Mouse (Mus musculus): Measurements from ENCODE around the gene Serpinb1c. TPM values are rescaled to one million over a fixed set of nuclear protein-coding genes. Genes with fewer than 3 reads are reported as not detected.
"Not testable (repeated sequence)": the region's sequence is repeated elsewhere in the genome, so short reads cannot be mapped to it uniquely, and the experiment has no call there.

Gene Serpinb1c
- polyA plus RNA-seq, 1 experiment from 2014 or later = not detected

- no peaks in the 10 kb centered on the region for H3K9me3 ChIP-seq
- no peaks in the 10 kb centered on the region for H3K36me3 ChIP-seq
- 17% methylated on average over 4 of the region's 4 CpGs for WGBS
Measured at GRCm38 (mm10) chr13:32902481-32903015, 4.5 kb upstream of the Serpinb1c start.

GRCm38 (mm10) chr13:32900639-32901038, 2.6 kb upstream of the Serpinb1c start:
- Histone ChIP-seq H3K4me3 (no peak overlapping the region), H3K27me3 (no peaks in the 10 kb centered on the region), H3K27ac (no peak overlapping the region), H3K36me3 (no peaks in the 10 kb centered on the region), H3K9ac (no peak overlapping the region), H3K4me1 (no peaks in the 10 kb centered on the region), H3K4me2 (replicated peaks) (no peak overlapping the region), H3K9me3 (no peaks in the 10 kb centered on the region)
- no peak for ATAC-seq (ENCODE audit: low FRiP score, low read depth)
- WGBS = 37% methylated on average over 2 of the region's 2 CpGs

More at GRCm38 (mm10) chr13:32902481-32903015, 4.5 kb upstream of the Serpinb1c start:
- no peak overlapping the region for H3K9ac ChIP-seq
- no peak overlapping the region for H3K4me3 ChIP-seq
- H3K27me3 ChIP-seq = no peaks in the 10 kb centered on the region
- no peaks in the 10 kb centered on the region for H3K4me1 ChIP-seq
- ATAC-seq (ENCODE audit: low FRiP score, low read depth) = peak; percentile 49; the same call in 1 of the 2 replicates
- no peak overlapping the region for H3K27ac ChIP-seq
- H3K4me2 ChIP-seq (replicated peaks) = no peak overlapping the region

GRCm38 (mm10) chr13:32899114-32899513, 1.1 kb upstream of the Serpinb1c start:
- 71% methylated on average over 1 of the region's 2 CpGs for WGBS
- not testable (repeated sequence) for H3K4me3 ChIP-seq; H3K36me3 ChIP-seq; H3K9ac ChIP-seq; H3K27me3 ChIP-seq; H3K4me1 ChIP-seq; ATAC-seq (ENCODE audit: low FRiP score, low read depth); H3K9me3 ChIP-seq; H3K4me2 ChIP-seq (replicated peaks); H3K27ac ChIP-seq

GRCm38 (mm10) chr13:32896931-32897330, 1.1 kb downstream of the Serpinb1c start:
- H3K4me3 ChIP-seq = no peak overlapping the region
- H3K27me3 ChIP-seq = no peaks in the 10 kb centered on the region
- no peak overlapping the region for H3K9ac ChIP-seq
- no peaks in the 10 kb centered on the region for H3K9me3 ChIP-seq
- WGBS = 84% methylated on average over 4 of the region's 4 CpGs
- no peak for ATAC-seq (ENCODE audit: low FRiP score, low read depth)
- no peaks in the 10 kb centered on the region for H3K4me1 ChIP-seq
- no peak overlapping the region for H3K4me2 ChIP-seq (replicated peaks)
- no peak overlapping the region for H3K27ac ChIP-seq
- no peaks in the 10 kb centered on the region for H3K36me3 ChIP-seq

GRCm38 (mm10) chr13:32884755-32885154, 13.3 kb downstream of the Serpinb1c start:
- Histone ChIP-seq H3K4me2 (replicated peaks) (no peak overlapping the region), H3K36me3 (no peaks in the 10 kb centered on the region), H3K27ac (no peak overlapping the region), H3K9me3 (no peaks in the 10 kb centered on the region), H3K9ac (no peak overlapping the region), H3K27me3 (no peaks in the 10 kb centered on the region), H3K4me1 (no peaks in the 10 kb centered on the region), H3K4me3 (no peak overlapping the region)
- no peak for ATAC-seq (ENCODE audit: low FRiP score, low read depth)

- Histone ChIP-seq H3K27ac (no peak overlapping the region), H3K4me3 (no peak overlapping the region), H3K9me3 (no peaks in the 10 kb centered on the region), H3K27me3 (no peaks in the 10 kb centered on the region), H3K36me3 (no peaks in the 10 kb centered on the region), H3K9ac (no peak overlapping the region), H3K4me2 (replicated peaks) (no peak overlapping the region), H3K4me1 (no peaks in the 10 kb centered on the region)
- WGBS = 71% methylated on average over 1 of the region's 1 CpGs
- no peak for ATAC-seq (ENCODE audit: low FRiP score, low read depth)
Measured at GRCm38 (mm10) chr13:32873862-32874261, 24.1 kb downstream of the Serpinb1c start.

GRCm38 (mm10) chr13:32868843-32869242, 29.2 kb downstream of the Serpinb1c start:
- Histone ChIP-seq H3K9ac (no peak overlapping the region), H3K4me2 (replicated peaks) (no peak overlapping the region), H3K4me1 (no peaks in the 10 kb centered on the region), H3K9me3 (no peaks in the 10 kb centered on the region), H3K27ac (no peak overlapping the region), H3K27me3 (peaks cover under 1% of the 10 kb centered on the region; the same call in 1 of the 2 replicates), H3K4me3 (no peak overlapping the region), H3K36me3 (no peaks in the 10 kb centered on the region)
- ATAC-seq (ENCODE audit: low FRiP score, low read depth) = no peak
- 73% methylated on average over 5 of the region's 5 CpGs for WGBS

GRCm38 (mm10) chr13:32868233-32868632, 29.8 kb downstream of the Serpinb1c start:
- not testable (repeated sequence) for H3K9me3 ChIP-seq; H3K27me3 ChIP-seq; H3K9ac ChIP-seq; H3K4me2 ChIP-seq (replicated peaks); H3K4me3 ChIP-seq; ATAC-seq (ENCODE audit: low FRiP score, low read depth); H3K4me1 ChIP-seq; H3K27ac ChIP-seq; H3K36me3 ChIP-seq
- 86% methylated on average over 4 of the region's 4 CpGs for WGBS

- WGBS = 64% methylated on average over 2 of the region's 2 CpGs
- H3K36me3 ChIP-seq = no peaks in the 10 kb centered on the region
- H3K27ac ChIP-seq = no peak overlapping the region
- H3K27me3 ChIP-seq = peaks cover 3% of the 10 kb centered on the region; the same call in 1 of the 2 replicates
- no peak for ATAC-seq (ENCODE audit: low FRiP score, low read depth)
- no peak overlapping the region for H3K4me3 ChIP-seq
- H3K9me3 ChIP-seq = no peaks in the 10 kb centered on the region
- H3K4me2 ChIP-seq (replicated peaks) = no peak overlapping the region
- H3K9ac ChIP-seq = no peak overlapping the region
- H3K4me1 ChIP-seq = no peaks in the 10 kb centered on the region
Measured at GRCm38 (mm10) chr13:32867030-32867429, 31.0 kb downstream of the Serpinb1c start.

GRCm38 (mm10) chr13:32866484-32866883, 31.5 kb downstream of the Serpinb1c start:
- H3K27ac ChIP-seq = no peak overlapping the region
- no peaks in the 10 kb centered on the region for H3K4me1 ChIP-seq
- H3K9me3 ChIP-seq = no peaks in the 10 kb centered on the region
- peaks cover 3% of the 10 kb centered on the region; the same call in 1 of the 2 replicates for H3K27me3 ChIP-seq
- no peak overlapping the region for H3K4me3 ChIP-seq
- 0 out of 2 replicates have a peak, but pooled peaks have one; percentile 54 for ATAC-seq (ENCODE audit: low FRiP score, low read depth)
- no peak overlapping the region for H3K9ac ChIP-seq
- H3K36me3 ChIP-seq = no peaks in the 10 kb centered on the region
- H3K4me2 ChIP-seq (replicated peaks) = no peak overlapping the region
- 6% methylated on average over 9 of the region's 9 CpGs for WGBS

GRCm38 (mm10) chr13:32865591-32865990, 32.4 kb downstream of the Serpinb1c start:
- Histone ChIP-seq H3K4me1 (no peaks in the 10 kb centered on the region), H3K36me3 (no peaks in the 10 kb centered on the region), H3K9me3 (no peaks in the 10 kb centered on the region), H3K27ac (no peak overlapping the region), H3K9ac (no peak overlapping the region), H3K4me3 (no peak overlapping the region), H3K27me3 (peaks cover 3% of the 10 kb centered on the region; the same call in 1 of the 2 replicates), H3K4me2 (replicated peaks) (no peak overlapping the region)
- no peak for ATAC-seq (ENCODE audit: low FRiP score, low read depth)
- WGBS = 62% methylated on average over 2 of the region's 2 CpGs

- H3K9ac ChIP-seq; H3K4me1 ChIP-seq; H3K36me3 ChIP-seq; ATAC-seq (ENCODE audit: low FRiP score, low read depth); H3K9me3 ChIP-seq; H3K27me3 ChIP-seq; H3K4me3 ChIP-seq; H3K27ac ChIP-seq; H3K4me2 ChIP-seq (replicated peaks): not testable (repeated sequence)
- 79% methylated on average over 3 of the region's 3 CpGs for WGBS
Measured at GRCm38 (mm10) chr13:32864529-32864928, 33.5 kb downstream of the Serpinb1c start.

GRCm38 (mm10) chr13:32863456-32863855, 34.6 kb downstream of the Serpinb1c start:
- ATAC-seq (ENCODE audit: low FRiP score, low read depth) = no peak
- Histone ChIP-seq H3K9me3 (no peaks in the 10 kb centered on the region), H3K4me3 (no peak overlapping the region), H3K27ac (no peak overlapping the region), H3K9ac (no peak overlapping the region), H3K4me1 (no peaks in the 10 kb centered on the region), H3K27me3 (peaks cover 3% of the 10 kb centered on the region; the same call in 1 of the 2 replicates), H3K4me2 (replicated peaks) (no peak overlapping the region), H3K36me3 (no peaks in the 10 kb centered on the region)

All from limb, embryonic 13.5 days (tissue).